Mouse (Mus musculus) heart, postnatal 0 days (tissue): ENCODE data around the gene Slc36a4. TPM values are rescaled to one million over a fixed set of nuclear protein-coding genes. Genes with fewer than 3 reads are reported as not detected.

ENCODE experiments used
- ATAC-seq: fragments of 200-750 bp; cut with Nextera tagmentation; 2 replicates; pipeline ENCODE4 v1.8.0; 2017; ENCODE audit warnings: low read depth, moderate number of reproducible peaks, moderate library complexity; ENCODE audit not compliant: insufficient read depth
- DNase-seq: peaks from one replicate; pipeline ENCODE4 v3.0.0-alpha.2; 2016; ENCODE audit warnings: low spot score
- H3K27ac ChIP-seq: fragments of 300-500 bp; sonication (generic); 2 replicates; pipeline ENCODE4 v1.5.1; 2014; ENCODE audit warnings: low read depth, mild to moderate bottlenecking
- H3K27me3 ChIP-seq: fragments of 300-500 bp; sonication (generic); 2 replicates; pipeline ENCODE4 v1.6.1; 2014; ENCODE audit warnings: low read length, mixed read lengths; ENCODE audit not compliant: control insufficient read depth, insufficient read depth
- H3K36me3 ChIP-seq: fragments of 300-500 bp; sonication (generic); replicated peaks from 2 replicates; pipeline ENCODE4 v1.6.1; 2014; ENCODE audit warnings: low read length, mixed read lengths; ENCODE audit not compliant: control insufficient read depth, insufficient read depth
- H3K4me1 ChIP-seq: fragments of 300-500 bp; sonication (generic); 2 replicates; pipeline ENCODE4 v1.6.1; 2014; ENCODE audit warnings: antibody characterized with exemption; ENCODE audit not compliant: control insufficient read depth, insufficient read depth
- H3K4me2 ChIP-seq: fragments of 300-500 bp; sonication (generic); 2 replicates; pipeline ENCODE4 v1.6.1; 2014; ENCODE audit warnings: low read depth, mild to moderate bottlenecking, low read length, moderate library complexity
- H3K4me3 ChIP-seq: fragments of 300-500 bp; sonication (generic); 2 replicates; pipeline ENCODE4 v1.5.1; 2014; ENCODE audit warnings: low read depth, low read length
- H3K9ac ChIP-seq: fragments of 300-500 bp; sonication (generic); replicated peaks from 2 replicates; pipeline ENCODE4 v1.6.1; 2014; ENCODE audit warnings: low read depth, low read length, mixed read lengths
- H3K9me3 ChIP-seq: fragments of 300-500 bp; sonication (generic); replicated peaks from 2 replicates; pipeline ENCODE4 v1.6.1; 2016; ENCODE audit warnings: low read length; ENCODE audit not compliant: control insufficient read depth
- CTCF ChIP-seq: IDR thresholded peaks from 2 replicates; pipeline ENCODE4 v1.5.1; 2016; ENCODE audit warnings: antibody characterized with exemption, control low read depth, low read depth
- EP300 ChIP-seq: IDR thresholded peaks from 2 replicates; pipeline ENCODE4 v1.6.1; 2016; ENCODE audit warnings: antibody characterized with exemption, low read depth
- WGBS: fragments of 180-500 bp; shearing (Covaris S2); extraction: QIAGEN DNeasy Blood & Tissue Kit; methylation state at CpG from one replicate; pipeline ENCODE4 v1.1.7; 2014; 5-methylcytosine and 5-hydroxymethylcytosine counted together
- polyA plus RNA-seq: library from polyadenylated mRNA; unstranded; fragments of >200 nt; fragmentation: Nextera tagmentation; extraction: Ambion mirVana; gene quantifications from 2 replicates; pipeline ENCODE4 v1.2.1, GENCODE M21; 2015
- total RNA-seq: library from RNA; depleted of rRNA; stranded (reverse); fragments of >200 nt; gene quantifications from 2 replicates; pipeline ENCODE4 v1.2.3, GENCODE M21; 2014; ENCODE audit warnings: low replicate concordance; rRNA removed

Slc36a4 gene
- total RNA-seq (10.5 and 12.2 TPM in 2 replicates), polyA plus RNA-seq (4.6 and 5.8 TPM in 2 replicates)

DNA sequence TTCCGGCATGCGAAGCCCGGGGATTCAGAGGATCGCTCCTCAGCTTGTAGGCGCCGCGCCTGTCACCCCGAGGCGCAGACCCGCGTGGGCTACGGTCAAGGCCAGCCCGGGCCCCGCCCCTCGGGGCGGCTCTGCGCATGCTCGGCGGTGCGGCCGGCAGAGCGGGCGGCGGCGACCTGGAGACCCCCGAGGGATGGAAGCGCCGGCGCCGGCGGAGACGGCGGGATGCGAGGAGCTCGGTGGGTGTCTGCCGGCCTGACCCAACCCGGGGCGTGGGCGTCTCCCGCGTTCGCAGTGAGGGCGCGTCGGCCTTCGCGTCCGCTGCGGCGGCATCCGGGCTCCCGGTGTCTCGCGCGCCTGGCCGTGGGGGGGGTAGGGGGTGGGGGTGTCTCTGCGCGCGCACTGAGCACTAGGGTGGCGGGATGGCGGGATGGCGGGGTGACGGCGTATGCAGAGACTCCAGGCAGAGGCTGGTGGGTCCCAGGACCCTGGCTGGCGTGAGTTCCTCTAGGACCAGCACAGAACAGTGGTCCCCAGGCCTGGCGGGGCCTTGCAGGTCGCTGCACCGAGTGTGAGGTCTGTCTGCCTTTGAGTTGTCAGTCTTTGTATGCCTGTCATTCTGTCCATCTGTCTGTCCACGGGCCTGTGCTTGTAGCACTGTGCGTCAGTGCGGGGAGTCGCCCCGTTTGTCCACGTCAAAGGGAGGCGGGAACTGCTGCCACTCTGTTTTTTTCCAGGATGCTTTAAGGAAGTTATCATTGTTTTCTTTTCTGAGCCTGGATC, at the start of gene Slc36a4:
Slc36a4 (plus strand) TSS at position 140 of the 783 bp plus-strand sequence.
- H3K27ac ChIP-seq: peak within 1 kb of the TSS; percentile 90
- peaks cover 4% of the 10 kb centered on the region; the same call in 1 of the 2 replicates for H3K4me1 ChIP-seq
- H3K4me3 ChIP-seq: peak within 1 kb of the TSS; percentile 77
- ATAC-seq: peak; percentile 88
- H3K4me2 ChIP-seq: peak within 1 kb of the TSS; percentile 97
- no peaks in the 10 kb centered on the region for H3K36me3 ChIP-seq
- under 1% methylated on average over 51 of the region's 75 CpGs for WGBS
- H3K27me3 ChIP-seq: no peaks in the 10 kb centered on the region
- H3K9ac ChIP-seq: peak within 1 kb of the TSS; percentile 82
- H3K9me3 ChIP-seq: no peaks in the 10 kb centered on the region
- TF ChIP-seq EP300 (no peak; the same call in 1 of the 2 replicates), CTCF (no peak)
- peak; percentile 67 for DNase-seq

DNA sequence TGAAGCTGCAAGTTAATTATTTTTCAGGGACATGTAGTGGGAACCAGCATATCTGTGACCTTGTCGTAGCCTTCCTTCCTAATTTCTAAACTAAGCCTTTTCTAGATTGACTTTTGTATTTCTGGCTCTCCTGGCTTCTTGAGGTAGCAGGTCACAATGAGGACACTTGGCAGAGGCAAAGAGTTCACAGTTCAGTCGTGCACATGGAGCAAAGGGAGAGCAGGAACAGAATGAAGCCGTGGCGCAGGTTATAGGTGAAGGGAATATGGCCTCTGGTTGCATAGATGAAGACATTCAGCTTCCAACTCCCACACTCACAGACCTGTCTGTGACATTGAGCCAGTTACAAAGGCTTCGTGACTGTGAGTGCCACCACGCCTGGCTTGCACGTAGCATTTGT, 44.9 kb upstream of the Slc36a4 start:
- H3K4me3 ChIP-seq: no peak overlapping the region
- no peak overlapping the region for H3K27ac ChIP-seq
- H3K9me3 ChIP-seq: no peaks in the 10 kb centered on the region
- 63% methylated on average over 7 of the region's 7 CpGs for WGBS
- H3K36me3 ChIP-seq: no peaks in the 10 kb centered on the region
- H3K4me1 ChIP-seq: peaks cover under 1% of the 10 kb centered on the region; the same call in 1 of the 2 replicates
- TF ChIP-seq EP300: no peak
- no peak for TF ChIP-seq CTCF
- no peak overlapping the region for H3K4me2 ChIP-seq
- ATAC-seq (no peak), DNase-seq (no peak)
- no peak overlapping the region for H3K9ac ChIP-seq
- no peaks in the 10 kb centered on the region for H3K27me3 ChIP-seq

DNA sequence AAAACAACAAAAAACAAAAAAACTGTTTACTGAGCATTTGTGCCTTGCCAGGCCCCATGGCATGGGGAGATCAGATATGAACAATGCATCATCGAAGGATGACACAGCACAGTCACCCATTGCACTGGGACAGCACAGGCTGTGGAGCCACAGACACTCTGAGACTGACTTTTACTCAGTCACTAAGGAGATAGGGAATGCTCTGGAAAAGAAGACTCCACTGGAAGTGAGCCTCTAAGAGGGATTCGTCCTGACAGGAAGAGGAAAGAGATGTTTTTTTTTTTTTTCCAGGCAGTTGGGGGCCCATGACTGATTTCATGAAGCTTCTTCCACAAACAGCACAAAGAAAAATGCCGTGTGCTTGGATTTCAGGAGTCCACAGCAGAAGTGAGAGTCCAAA, 40.1 kb upstream of the Slc36a4 start:
- Histone ChIP-seq H3K4me2 (no peak overlapping the region), H3K36me3 (no peaks in the 10 kb centered on the region), H3K9ac (no peak overlapping the region), H3K4me3 (no peak overlapping the region), H3K27me3 (no peaks in the 10 kb centered on the region), H3K9me3 (no peaks in the 10 kb centered on the region), H3K27ac (no peak overlapping the region), H3K4me1 (peaks cover 6% of the 10 kb centered on the region; the same call in 1 of the 2 replicates)
- ATAC-seq (no peak), DNase-seq (no peak)
- WGBS: 40% methylated on average over 3 of the region's 3 CpGs
- no peak for TF ChIP-seq EP300
- TF ChIP-seq CTCF: no peak

DNA sequence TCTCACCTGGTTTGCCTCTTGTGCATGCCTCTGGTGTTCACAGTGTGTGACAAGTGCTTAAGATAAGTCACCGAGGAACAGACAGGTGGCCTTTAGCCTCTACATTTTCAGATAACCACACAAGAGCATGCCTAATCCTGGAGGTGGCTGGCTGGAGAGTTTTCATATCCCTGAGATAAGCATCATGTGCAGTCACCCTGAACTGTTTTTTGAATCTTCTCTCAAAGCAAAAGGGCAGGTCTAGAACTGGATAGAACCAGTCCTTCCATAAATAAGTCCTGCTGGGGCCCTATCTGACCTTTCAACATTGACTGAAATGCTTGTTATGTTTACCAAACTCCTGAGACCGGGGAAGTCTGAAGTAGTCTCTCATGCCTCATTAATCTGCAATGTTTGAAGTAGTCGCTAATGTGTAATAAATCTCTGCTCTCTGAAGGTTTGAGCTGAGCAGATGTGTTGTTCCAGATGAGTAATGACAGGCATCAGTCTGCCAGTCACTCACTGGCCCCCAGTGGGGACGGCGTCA, 39.5 kb upstream of the Slc36a4 start:
- Histone ChIP-seq H3K9me3 (no peaks in the 10 kb centered on the region), H3K4me2 (no peak overlapping the region), H3K27me3 (no peaks in the 10 kb centered on the region), H3K27ac (no peak overlapping the region), H3K36me3 (no peaks in the 10 kb centered on the region), H3K4me3 (no peak overlapping the region), H3K4me1 (peaks cover 6% of the 10 kb centered on the region; the same call in 1 of the 2 replicates), H3K9ac (no peak overlapping the region)
- ATAC-seq (peak; percentile 36), DNase-seq (no peak)
- no peak for TF ChIP-seq EP300
- no peak for TF ChIP-seq CTCF
- WGBS: 30% methylated on average over 5 of the region's 5 CpGs

DNA sequence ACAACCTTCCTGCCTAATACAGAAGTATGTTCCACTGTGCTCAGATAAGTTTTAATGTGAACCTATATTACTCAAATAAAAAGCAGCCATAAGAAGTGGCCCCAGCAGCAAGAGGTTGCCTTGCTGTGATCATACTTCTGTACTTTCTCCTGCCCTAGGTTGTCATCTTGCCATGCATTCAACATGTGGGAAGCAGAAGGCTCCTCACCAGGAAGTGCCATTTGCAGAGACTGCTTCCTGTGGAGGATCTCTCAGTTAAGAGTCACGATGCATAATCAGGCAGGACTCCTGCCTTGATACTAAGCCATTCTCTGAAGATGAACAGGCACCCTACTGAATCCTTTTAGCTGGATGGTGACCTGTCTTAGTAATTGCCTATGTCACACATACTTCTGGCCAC, 37.3 kb upstream of the Slc36a4 start:
- no peak for TF ChIP-seq CTCF
- TF ChIP-seq EP300: no peak
- Histone ChIP-seq H3K4me3 (no peak overlapping the region), H3K27me3 (no peaks in the 10 kb centered on the region), H3K4me1 (peaks cover 6% of the 10 kb centered on the region; the same call in 1 of the 2 replicates), H3K4me2 (no peak overlapping the region), H3K9me3 (no peaks in the 10 kb centered on the region), H3K9ac (no peak overlapping the region), H3K36me3 (no peaks in the 10 kb centered on the region), H3K27ac (no peak overlapping the region)
- DNase-seq: no peak
- ATAC-seq: no peak
- WGBS: 32% methylated on average over 1 of the region's 1 CpGs
